Mouse (Mus musculus) testis, adult 2 months (tissue): ENCODE results near the gene Sh3gl3. TPM values are rescaled to one million over a fixed set of nuclear protein-coding genes. Genes with fewer than 3 reads are reported as not detected.

ENCODE experiments used
- H3K27ac ChIP-seq: fragments of 200-500 bp; 2 replicates; pipeline ENCODE4 v1.5.1; 2012; ENCODE audit warnings: low read depth, low read length; ENCODE audit not compliant: control insufficient read depth, insufficient read depth
- H3K27me3 ChIP-seq: fragments of 200-500 bp; 2 replicates; pipeline ENCODE4 v1.6.1; 2012; ENCODE audit warnings: mild to moderate bottlenecking, low read length, moderate library complexity; ENCODE audit not compliant: control insufficient read depth, insufficient read depth
- H3K36me3 ChIP-seq: fragments of 200-500 bp; 2 replicates; pipeline ENCODE4 v1.6.1; 2012; ENCODE audit warnings: mild to moderate bottlenecking, low read length; ENCODE audit not compliant: control insufficient read depth, insufficient read depth
- H3K4me1 ChIP-seq: fragments of 200-500 bp; 2 replicates; pipeline ENCODE4 v1.6.1; 2012; ENCODE audit warnings: low read length; ENCODE audit not compliant: control insufficient read depth, insufficient read depth
- H3K4me3 ChIP-seq: fragments of 200-500 bp; 2 replicates; pipeline ENCODE4 v1.5.1; 2012; ENCODE audit warnings: low read depth, mild to moderate bottlenecking, low read length, moderate library complexity, mixed read lengths; ENCODE audit not compliant: control insufficient read depth
- CTCF ChIP-seq: fragments of 200-500 bp; IDR thresholded peaks from 2 replicates; pipeline ENCODE4 v1.5.1; 2012; ENCODE audit warnings: low read depth, mild to moderate bottlenecking, inconsistent platforms, low read length, moderate library complexity; ENCODE audit not compliant: control insufficient read depth, insufficient read depth, insufficient replicate concordance
- POLR2A ChIP-seq: fragments of 200-500 bp; IDR thresholded peaks from 2 replicates; pipeline ENCODE4 v1.6.1; 2012; ENCODE audit warnings: low read depth, mild to moderate bottlenecking, inconsistent platforms, low read length, moderate library complexity; ENCODE audit not compliant: control insufficient read depth
- polyA plus RNA-seq: library from polyadenylated mRNA; depleted of rRNA; stranded (reverse); fragments of >200 nt; gene quantifications from 2 replicates; pipeline ENCODE4 v1.2.3, GENCODE M21; 2012

Sh3gl3 gene
- polyA plus RNA-seq, 1 experiment: 81.4 TPM

DNA sequence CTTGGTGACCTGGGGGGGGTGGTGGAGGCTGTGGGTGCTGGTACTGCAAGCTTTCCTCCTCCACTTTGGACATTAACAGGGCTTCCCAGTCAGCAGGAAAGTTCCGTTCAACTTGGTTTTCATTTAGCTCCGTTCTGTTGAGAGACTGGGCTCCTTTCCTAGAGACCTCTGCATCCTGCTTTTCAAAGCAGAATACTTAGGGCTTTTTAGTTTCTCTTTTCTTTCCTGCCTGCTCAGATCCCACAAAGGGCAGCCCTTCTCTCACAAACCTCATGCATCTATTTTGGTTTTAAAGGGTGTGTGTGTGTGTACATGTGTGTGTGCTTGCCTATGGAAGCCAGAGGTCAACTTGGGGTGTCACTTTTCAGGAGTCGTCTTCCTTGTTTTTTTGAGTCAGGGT lies 31.3 kb downstream of the Sh3gl3 start:
- no peaks in the 10 kb centered on the region for H3K27me3 ChIP-seq
- H3K4me1 ChIP-seq: peaks cover 2% of the 10 kb centered on the region; the same call in 1 of the 2 replicates
- H3K27ac ChIP-seq: no peak overlapping the region
- no peaks in the 10 kb centered on the region for H3K36me3 ChIP-seq
- TF ChIP-seq CTCF (no peak), POLR2A (no peak)
- H3K4me3 ChIP-seq: no peak overlapping the region

- Histone ChIP-seq H3K27ac (no peak overlapping the region), H3K4me1 (peaks cover 2% of the 10 kb centered on the region; the same call in 1 of the 2 replicates), H3K4me3 (no peak overlapping the region), H3K27me3 (no peaks in the 10 kb centered on the region), H3K36me3 (no peaks in the 10 kb centered on the region)
- TF ChIP-seq POLR2A: no peak
Observed at GRCm38 (mm10) chr7:82206787-82207186, 33.1 kb downstream of the Sh3gl3 start.

GRCm38 (mm10) chr7:82221380-82221933 lies 47.8 kb downstream of the Sh3gl3 start:
- TF ChIP-seq POLR2A (no peak), CTCF (no peak)
- Histone ChIP-seq H3K36me3 (no peaks in the 10 kb centered on the region), H3K4me1 (no peaks in the 10 kb centered on the region), H3K27me3 (no peaks in the 10 kb centered on the region), H3K4me3 (no peak overlapping the region), H3K27ac (no peak overlapping the region)

GRCm38 (mm10) chr7:82223906-82224846 lies 50.5 kb downstream of the Sh3gl3 start:
- Histone ChIP-seq H3K27ac (no peak overlapping the region), H3K27me3 (no peaks in the 10 kb centered on the region), H3K4me1 (no peaks in the 10 kb centered on the region), H3K4me3 (no peak overlapping the region), H3K36me3 (no peaks in the 10 kb centered on the region)
- no peak for TF ChIP-seq CTCF
- no peak for TF ChIP-seq POLR2A

DNA sequence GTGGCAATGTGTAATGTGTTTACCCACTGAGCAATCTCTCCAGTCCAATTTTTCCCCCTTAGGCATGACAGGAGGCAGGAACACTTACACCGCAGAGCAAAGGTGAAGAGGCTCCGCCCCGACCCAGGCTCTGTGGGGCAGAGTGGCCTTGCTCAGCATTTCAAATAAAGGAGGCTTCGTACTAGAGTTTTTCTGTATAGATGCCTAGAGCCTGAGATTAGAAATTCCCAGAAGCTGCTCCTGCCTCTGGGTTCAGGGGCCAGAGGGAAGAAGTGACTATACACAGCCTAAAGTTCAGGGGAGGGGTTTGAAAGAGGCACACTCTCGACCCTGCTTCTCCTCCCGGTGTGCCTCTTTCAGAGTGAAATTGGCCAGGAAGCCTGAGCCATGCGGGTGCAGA lies 59.6 kb downstream of the Sh3gl3 start:
- no peak overlapping the region for H3K27ac ChIP-seq
- TF ChIP-seq CTCF: no peak
- no peak for TF ChIP-seq POLR2A
- H3K36me3 ChIP-seq: no peaks in the 10 kb centered on the region
- H3K27me3 ChIP-seq: no peaks in the 10 kb centered on the region
- no peak overlapping the region for H3K4me3 ChIP-seq
- H3K4me1 ChIP-seq: no peaks in the 10 kb centered on the region

GRCm38 (mm10) chr7:82234010-82234897 lies 60.6 kb downstream of the Sh3gl3 start:
- H3K4me3 ChIP-seq: no peak overlapping the region
- TF ChIP-seq POLR2A: no peak
- no peak for TF ChIP-seq CTCF

GRCm38 (mm10) chr7:82234898-82235290 lies 61.3 kb downstream of the Sh3gl3 start:
- H3K36me3 ChIP-seq: no peaks in the 10 kb centered on the region
- H3K4me3 ChIP-seq: no peak overlapping the region
- H3K27ac ChIP-seq: no peak overlapping the region
- TF ChIP-seq CTCF: no peak
- TF ChIP-seq POLR2A: no peak
- H3K4me1 ChIP-seq: no peaks in the 10 kb centered on the region
- H3K27me3 ChIP-seq: no peaks in the 10 kb centered on the region

More at GRCm38 (mm10) chr7:82234010-82234897, 60.6 kb downstream of the Sh3gl3 start:
- Histone ChIP-seq H3K4me1 (no peaks in the 10 kb centered on the region), H3K27me3 (no peaks in the 10 kb centered on the region), H3K27ac (no peak overlapping the region), H3K36me3 (no peaks in the 10 kb centered on the region)
